Mouse (Mus musculus) liver, embryonic 11.5 days (tissue): Measurements from ENCODE around the gene Pcnt. TPM values are rescaled to one million over a fixed set of nuclear protein-coding genes. Genes with fewer than 3 reads are reported as not detected.

ENCODE experiments used
- ATAC-seq: fragments of 200-750 bp; cut with Nextera tagmentation; replicated peaks from 2 replicates; pipeline ENCODE4 v1.8.0; 2017; ENCODE audit warnings: moderate number of reproducible peaks, mild to moderate bottlenecking, moderate TSS enrichment, moderate library complexity; ENCODE audit not compliant: low FRiP score
- DNase-seq: peaks from one replicate; pipeline ENCODE4 v3.0.0-alpha.2; 2017; ENCODE audit warnings: low spot score
- H3K27ac ChIP-seq: fragments of 300-500 bp; sonication (generic); 2 replicates; pipeline ENCODE4 v1.5.1; 2014; ENCODE audit warnings: mild to moderate bottlenecking, low read depth, low read length, control low read depth
- H3K27me3 ChIP-seq: fragments of 300-500 bp; sonication (generic); replicated peaks from 2 replicates; pipeline ENCODE4 v1.6.1; 2014; ENCODE audit warnings: low read length, mixed read lengths; ENCODE audit not compliant: control insufficient read depth, insufficient read depth
- H3K36me3 ChIP-seq: fragments of 300-500 bp; sonication (generic); 2 replicates; pipeline ENCODE4 v1.6.1; 2014; ENCODE audit warnings: mild to moderate bottlenecking, low read length, moderate library complexity, mixed read lengths; ENCODE audit not compliant: control insufficient read depth, insufficient read depth
- H3K4me1 ChIP-seq: fragments of 300-500 bp; sonication (generic); replicated peaks from 2 replicates; pipeline ENCODE4 v1.6.1; 2014; ENCODE audit warnings: low read length, mixed read lengths; ENCODE audit not compliant: control insufficient read depth, insufficient read depth
- H3K4me2 ChIP-seq: fragments of 300-500 bp; sonication (generic); 2 replicates; pipeline ENCODE4 v1.6.1; 2014; ENCODE audit warnings: mild to moderate bottlenecking, control low read depth, moderate library complexity
- H3K4me3 ChIP-seq: fragments of 300-500 bp; sonication (generic); 2 replicates; pipeline ENCODE4 v1.5.1; 2014; ENCODE audit warnings: low read depth, low read length, control low read depth
- H3K9ac ChIP-seq: fragments of 300-500 bp; sonication (generic); 2 replicates; pipeline ENCODE4 v1.6.1; 2014; ENCODE audit warnings: low read depth, low read length, control low read depth
- H3K9me3 ChIP-seq: fragments of 300-500 bp; sonication (generic); 2 replicates; pipeline ENCODE4 v1.6.1; 2016; ENCODE audit warnings: low read length, inconsistent platforms, mixed read lengths; ENCODE audit not compliant: control insufficient read depth
- WGBS: fragments of 180-500 bp; shearing (Covaris S2); extraction: QIAGEN DNeasy Blood & Tissue Kit; methylation state at CpG from one replicate; pipeline ENCODE4 v1.1.7; 2014; 5-methylcytosine and 5-hydroxymethylcytosine counted together
- polyA plus RNA-seq: library from polyadenylated mRNA; unstranded; fragments of >200 nt; fragmentation: Nextera tagmentation; extraction: Ambion mirVana; gene quantifications from 2 replicates; pipeline ENCODE4 v1.2.1, GENCODE M21; 2014

Pcnt gene
- polyA plus RNA-seq, 1 experiment from 2014 or later: 27.6 TPM

DNA sequence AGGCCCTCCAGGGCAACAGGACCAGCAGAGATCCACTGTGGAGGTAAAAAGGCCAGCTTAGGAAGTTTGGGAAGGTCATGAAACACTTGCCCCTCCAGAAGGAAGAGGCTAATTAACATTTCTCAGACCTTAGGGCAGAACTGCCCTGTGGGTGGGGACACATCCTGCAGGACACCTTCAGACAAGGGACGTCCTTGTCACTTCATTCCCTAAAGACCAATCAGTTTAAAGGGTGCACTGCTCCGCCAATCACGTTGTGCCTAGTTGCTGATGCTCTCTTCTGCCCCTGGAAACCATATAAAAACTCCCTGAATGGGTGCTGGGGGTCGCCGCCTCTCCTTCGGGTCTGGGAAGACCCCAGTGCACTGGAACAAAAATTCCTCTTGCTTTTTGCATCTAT lies 20.1 kb upstream of the Pcnt start:
- H3K9me3 ChIP-seq: 0 out of 2 replicates have a peak, but pooled peaks cover 6% of the 10 kb centered on the region
- H3K4me2 ChIP-seq: no peak overlapping the region
- DNase-seq: no peak
- H3K27ac ChIP-seq: no peak overlapping the region; the same call in 1 of the 2 replicates
- H3K27me3 ChIP-seq: no peaks in the 10 kb centered on the region
- H3K4me3 ChIP-seq: no peak overlapping the region
- H3K9ac ChIP-seq: no peak overlapping the region
- ATAC-seq: no peak
- peaks cover 2% of the 10 kb centered on the region for H3K4me1 ChIP-seq
- peaks cover 5% of the 10 kb centered on the region; the same call in 1 of the 2 replicates for H3K36me3 ChIP-seq
- WGBS: 83% methylated on average over 6 of the region's 6 CpGs

- no peaks in the 10 kb centered on the region for H3K27me3 ChIP-seq
- 90% methylated on average over 7 of the region's 7 CpGs for WGBS
- H3K4me1 ChIP-seq: no peaks in the 10 kb centered on the region
- H3K9me3 ChIP-seq: 0 out of 2 replicates have a peak, but pooled peaks cover 6% of the 10 kb centered on the region
- H3K4me3 ChIP-seq: no peak overlapping the region
- H3K27ac ChIP-seq: no peak overlapping the region
- ATAC-seq (no peak), DNase-seq (no peak)
- H3K9ac ChIP-seq: no peak overlapping the region
- H3K4me2 ChIP-seq: no peak overlapping the region
- peaks cover 5% of the 10 kb centered on the region; the same call in 1 of the 2 replicates for H3K36me3 ChIP-seq
Measured at GRCm38 (mm10) chr10:76462312-76462711, 19.7 kb upstream of the Pcnt start.

DNA sequence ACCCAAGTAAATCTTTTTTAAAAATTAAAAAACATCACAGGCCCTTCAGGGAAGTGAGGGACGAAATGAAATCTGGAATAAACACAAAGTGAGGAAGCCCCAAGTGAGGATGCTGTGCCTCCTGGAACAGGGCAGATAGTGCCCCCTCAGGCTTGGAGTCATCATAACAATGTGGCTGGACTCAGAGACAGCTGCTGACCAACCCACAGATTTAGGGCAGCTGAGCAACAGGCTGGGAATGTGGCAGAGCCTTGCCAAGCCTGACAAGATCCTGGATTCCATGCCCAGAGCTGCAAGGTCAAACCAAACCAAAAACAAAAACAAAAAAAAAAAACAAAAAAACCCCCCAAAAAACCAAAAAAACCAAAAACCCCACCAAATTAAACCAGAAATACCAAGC lies 18.7 kb upstream of the Pcnt start:
- 94% methylated on average over 1 of the region's 1 CpGs for WGBS
- no peak for ATAC-seq
- Histone ChIP-seq H3K4me2 (no peak overlapping the region), H3K36me3 (peaks cover 5% of the 10 kb centered on the region; the same call in 1 of the 2 replicates), H3K4me3 (no peak overlapping the region), H3K4me1 (no peaks in the 10 kb centered on the region), H3K27ac (no peak overlapping the region), H3K9ac (no peak overlapping the region), H3K27me3 (no peaks in the 10 kb centered on the region), H3K9me3 (0 out of 2 replicates have a peak, but pooled peaks cover 6% of the 10 kb centered on the region)
- DNase-seq: no peak

DNA sequence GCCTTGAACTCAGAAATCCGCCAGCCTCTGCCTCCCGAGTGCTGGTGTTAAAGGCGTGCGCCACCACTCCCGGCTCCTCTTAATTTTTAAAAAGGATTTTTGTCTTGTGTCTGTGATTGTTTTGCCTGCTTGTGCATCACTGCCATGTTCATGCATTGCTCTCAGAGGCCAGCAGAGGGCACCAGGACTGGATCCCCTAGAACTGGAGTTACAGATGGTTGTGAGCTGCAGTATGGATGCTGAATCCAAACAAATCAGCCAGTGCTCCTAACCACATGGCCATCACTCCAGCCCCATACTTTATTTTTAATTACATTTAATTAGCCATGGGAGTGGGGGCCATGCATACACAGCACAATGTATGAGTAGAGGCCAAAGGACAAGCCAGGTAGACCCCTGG lies 12.7 kb upstream of the Pcnt start:
- Histone ChIP-seq H3K9me3 (0 out of 2 replicates have a peak, but pooled peaks cover 6% of the 10 kb centered on the region), H3K4me3 (no peak overlapping the region), H3K27ac (no peak overlapping the region), H3K4me2 (no peak overlapping the region), H3K27me3 (no peaks in the 10 kb centered on the region), H3K9ac (no peak overlapping the region), H3K4me1 (no peaks in the 10 kb centered on the region), H3K36me3 (no peaks in the 10 kb centered on the region)
- WGBS: 39% methylated on average over 4 of the region's 5 CpGs
- no peak for DNase-seq
- ATAC-seq: no peak

DNA sequence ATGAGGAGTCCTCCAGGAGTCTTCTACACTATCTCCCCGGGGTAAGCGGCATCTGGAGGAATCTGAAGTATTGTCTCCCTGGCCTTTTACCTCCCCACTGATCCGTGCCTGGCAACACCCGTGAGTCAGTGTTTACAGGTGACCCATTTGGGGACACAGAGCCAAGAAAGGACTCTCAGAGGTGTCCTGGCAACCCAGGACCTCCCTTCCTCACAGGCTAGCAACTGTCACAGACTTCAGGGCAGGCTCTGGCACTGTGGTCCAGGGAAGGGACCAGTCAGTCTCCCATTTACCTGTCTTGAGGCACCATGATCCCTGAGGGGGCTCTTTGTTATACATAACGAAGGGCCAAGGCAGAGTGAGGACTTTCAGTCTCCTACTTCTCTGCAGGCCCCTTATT lies 6.3 kb upstream of the Pcnt start, which contains the start of gene 2610028H24Rik:
TSS of gene 2610028H24Rik (plus strand) at position 231 of the 400 bp plus-strand sequence.
- Histone ChIP-seq H3K9me3 (no peaks in the 10 kb centered on the region), H3K27ac (no peak within 1 kb of the TSS), H3K27me3 (no peaks in the 10 kb centered on the region), H3K4me3 (no peak within 1 kb of the TSS), H3K36me3 (no peaks in the 10 kb centered on the region), H3K9ac (no peak within 1 kb of the TSS), H3K4me1 (peaks cover 20% of the 10 kb centered on the region), H3K4me2 (no peak within 1 kb of the TSS)
- DNase-seq (no peak), ATAC-seq (no peak)
- WGBS: 69% methylated on average over 5 of the region's 5 CpGs

- H3K4me3 ChIP-seq: no peak overlapping the region
- WGBS: 76% methylated on average over 15 of the region's 15 CpGs
- no peak overlapping the region for H3K4me2 ChIP-seq
- H3K9ac ChIP-seq: no peak overlapping the region
- H3K36me3 ChIP-seq: no peaks in the 10 kb centered on the region
- H3K4me1 ChIP-seq: peaks cover 25% of the 10 kb centered on the region
- DNase-seq (no peak), ATAC-seq (no peak)
- no peaks in the 10 kb centered on the region for H3K27me3 ChIP-seq
- no peaks in the 10 kb centered on the region for H3K9me3 ChIP-seq
- H3K27ac ChIP-seq: no peak overlapping the region
Measured at GRCm38 (mm10) chr10:76447406-76448229, 5.0 kb upstream of the Pcnt start.

DNA sequence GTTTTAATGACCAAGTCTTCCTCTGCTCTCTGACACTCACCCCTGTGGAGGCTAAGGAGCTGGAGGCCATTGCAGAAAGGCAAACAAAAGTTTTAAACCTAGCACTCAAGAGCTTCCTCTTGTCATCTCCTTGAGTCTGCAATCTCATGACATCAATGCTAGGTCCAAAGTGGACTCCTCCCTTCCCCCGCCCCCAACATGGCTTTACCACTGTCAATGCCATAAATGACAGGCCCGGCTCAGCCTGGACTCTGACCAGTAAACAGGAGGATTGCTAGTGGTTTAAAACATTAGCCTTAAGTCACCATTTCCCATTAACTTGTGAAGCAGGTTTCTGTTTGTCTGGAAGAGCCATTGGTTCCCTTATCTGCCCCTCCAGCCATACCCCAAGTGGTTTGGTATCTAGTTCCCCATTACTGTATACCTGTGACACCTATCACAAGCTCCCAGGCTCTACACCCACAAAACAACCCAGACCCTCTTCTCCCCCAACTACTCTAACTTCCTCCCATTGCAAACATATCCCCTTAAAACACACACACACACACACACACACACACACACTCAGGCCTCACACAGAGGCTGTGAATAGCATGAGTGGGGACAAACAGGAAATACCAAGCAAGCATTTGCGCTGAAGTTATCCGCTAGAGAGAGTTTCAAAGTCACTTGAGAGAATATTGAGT lies 3.6 kb upstream of the Pcnt start:
- Histone ChIP-seq H3K27ac (peak overlapping the region; percentile 59), H3K9ac (no peak overlapping the region), H3K27me3 (no peaks in the 10 kb centered on the region), H3K4me1 (peaks cover 31% of the 10 kb centered on the region), H3K4me2 (no peak overlapping the region; the same call in 1 of the 2 replicates), H3K36me3 (no peaks in the 10 kb centered on the region), H3K9me3 (no peaks in the 10 kb centered on the region), H3K4me3 (no peak overlapping the region)
- ATAC-seq (no peak), DNase-seq (no peak)
- WGBS: 38% methylated on average over 4 of the region's 4 CpGs

- H3K27me3 ChIP-seq: no peaks in the 10 kb centered on the region
- H3K4me1 ChIP-seq: peaks cover 15% of the 10 kb centered on the region
- DNase-seq: no peak
- H3K9me3 ChIP-seq: no peaks in the 10 kb centered on the region
- H3K4me2 ChIP-seq: peak within 1 kb of the TSS; percentile 88
- H3K36me3 ChIP-seq: peaks cover 28% of the 10 kb centered on the region
- no peak for ATAC-seq
- H3K4me3 ChIP-seq: peak within 1 kb of the TSS; percentile 92
- H3K9ac ChIP-seq: no peak within 1 kb of the TSS
- 96% methylated on average over 17 of the region's 17 CpGs for WGBS
- H3K27ac ChIP-seq: no peak within 1 kb of the TSS
Measured at GRCm38 (mm10) chr10:76440281-76440680, 2.3 kb downstream of the Pcnt start, which contains the start of gene AC141477.1. Gene AC141477.1 (minus strand): TSS chr10:76440444.
